In the genomic region with DNA sequence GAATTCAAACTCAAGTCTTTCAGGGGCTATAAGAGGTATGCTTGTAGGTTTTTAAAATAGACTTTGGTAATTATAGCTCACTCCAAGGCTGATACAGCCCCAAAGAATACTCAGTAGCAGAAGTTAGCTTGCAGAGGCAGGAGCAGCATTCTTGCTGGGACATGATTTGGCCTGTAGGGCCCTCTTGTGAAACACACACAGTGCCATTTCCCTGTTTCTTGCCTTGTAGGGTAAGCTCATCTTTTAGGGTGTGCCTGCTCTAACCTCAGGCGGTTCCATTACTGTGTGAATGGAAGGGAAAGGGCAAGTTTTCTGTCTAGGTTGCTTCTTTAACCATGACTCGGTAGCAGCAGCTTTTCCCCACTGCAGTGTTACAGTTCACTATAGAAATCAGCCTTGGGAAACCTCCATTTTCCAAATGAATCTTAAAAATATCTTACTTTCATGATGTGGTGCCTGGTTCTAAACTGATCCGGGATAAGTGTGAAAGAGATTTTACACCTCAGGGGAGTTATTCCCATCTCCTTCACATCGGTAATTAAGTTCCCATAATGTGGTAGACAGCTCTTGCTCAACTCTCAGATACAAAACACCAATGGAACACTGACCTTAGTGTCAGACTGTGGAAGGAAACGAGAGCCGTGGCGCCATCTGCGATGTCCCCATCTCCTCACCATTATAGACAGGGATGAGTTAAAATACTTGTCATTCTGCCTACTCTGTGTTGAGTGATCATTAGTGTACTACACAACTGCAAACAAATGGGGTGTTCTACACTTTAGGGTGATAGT, we compare ENCODE assay signal across 9 mouse cellular contexts. TPM values are rescaled to one million over a fixed set of nuclear protein-coding genes. Genes with fewer than 3 reads are reported as not detected.
A peak's percentile ranks its signal among the peaks of the same experiment; 100 is the strongest.
DNase-seq lines count a peak whose midpoint lies in the region; ATAC-seq and TF ChIP-seq lines count a peak whose summit lies in the region.
"Had no signal": no experiment of that assay in that cellular context is flagged by ENCODE, and none has a peak within 500 bp of the region (broad histone marks: within the 10 kb centered on the region; RNA-seq: fewer than 3 reads in every experiment).

No protein-coding gene starts in this region.

- DNase-seq in layer of hippocampus, adult 2 months (ENCODE audit: low spot score in 2 of 2), result no peak
- DNase-seq in layer of hippocampus, adult 11-12 months (ENCODE audit: low spot score), result no peak
- DNase-seq in ES-CJ7 (ENCODE audit: low read depth, low spot score), result peak; percentile 17
- peak; percentile 48 for DNase-seq in lung, postnatal 36 days
- DNase-seq in gastrocnemius, postnatal 14 days, result no peak
- DNase-seq in embryo, embryonic 10 days (ENCODE audit: low spot score), result no peak
- DNase-seq in kidney, postnatal 14 days, result no peak

- ATAC-seq in granulocyte monocyte progenitor cell, adult 5-6 weeks (replicated peaks; ENCODE audit: poor library complexity, severe bottlenecking), result peak; percentile 73

- H3K27ac ChIP-seq in layer of hippocampus, adult 2 months, result no peak overlapping the region
- H3K27ac ChIP-seq: liver, embryonic 14.5 days had no signal

- intact Hi-C loops in gastrocnemius, postnatal 14 days (cut with DNase I; ENCODE audit: low total_unique reads), result no loop called here

- TF ChIP-seq CTCF in layer of hippocampus, adult 2 months (conservative IDR thresholded peaks at IDR 0.05), result peak; percentile 19

- H3K4me3 ChIP-seq in layer of hippocampus, adult 2 months, result no peak overlapping the region

RNA-seq across cellular contexts. Expression of a gene that starts 1.8 kb away (rescaled TPM):
- 1 to 10 TPM; 3.2 to 3.5 TPM for total RNA-seq in layer of hippocampus, adult 2 months (2021)
- 0.88 and 2.6 TPM in 2 replicates for total RNA-seq in granulocyte monocyte progenitor cell, adult 5-6 weeks (2014; fragmentation: Nextera tagmentation)
- total RNA-seq in granulocyte monocyte progenitor cell, adult 5-6 weeks (2017), result 2.0 and 2.7 TPM in 2 replicates
- total RNA-seq in gastrocnemius, postnatal 14 days (2021), result 1 to 10 TPM in 1 of 2 experiments, under 1 TPM in 1; 0.84 to 1.4 TPM

Comparison
In these comparisons a context has a peak if more than half of its experiments do, and no peak if none do; other contexts are left out.
1. DNase-seq: peak in ES-CJ7 (single experiment) and lung, postnatal 36 days (single experiment); none in layer of hippocampus, adult 2 months (0 of 2), layer of hippocampus, adult 11-12 months (single experiment), gastrocnemius, postnatal 14 days (single experiment), embryo, embryonic 10 days (single experiment) and kidney, postnatal 14 days (single experiment).